ENCODE assay signal across 7 mouse cellular contexts in genomic region chr5:92137239-92138046, GRCm38 (mm10). TPM values are rescaled to one million over a fixed set of nuclear protein-coding genes. Genes with fewer than 3 reads are reported as not detected.
A peak's percentile ranks its signal among the peaks of the same experiment; 100 is the strongest.
DNase-seq lines count a peak whose midpoint lies in the region; ATAC-seq lines count a peak whose summit lies in the region.

Uso1 (plus strand) TSS chr5:92137938.

- peak within 1 kb of the TSS; percentile 91 for H3K9ac ChIP-seq in intestine, embryonic 16.5 days (ENCODE audit: low read depth, low read length)
- H3K9ac ChIP-seq in midbrain, embryonic 11.5 days (ENCODE audit: low read length): peak within 1 kb of the TSS; percentile 87

- H3K4me3 ChIP-seq in intestine, embryonic 16.5 days (ENCODE audit: low read length): peak within 1 kb of the TSS; percentile 92
- peak within 1 kb of the TSS; percentile 90 for H3K4me3 ChIP-seq in midbrain, embryonic 11.5 days (ENCODE audit: low read depth, low read length)

- no peaks in the 10 kb centered on the region for H3K9me3 ChIP-seq in intestine, embryonic 16.5 days (ENCODE audit: control insufficient read depth, low read length)
- no peaks in the 10 kb centered on the region for H3K9me3 ChIP-seq in midbrain, embryonic 11.5 days (ENCODE audit: control insufficient read depth, low read length)

- peak within 1 kb of the TSS; percentile 80 for H3K27ac ChIP-seq in intestine, embryonic 16.5 days (ENCODE audit: low read length)
- H3K27ac ChIP-seq in midbrain, embryonic 11.5 days (ENCODE audit: low read depth, low read length): peak within 1 kb of the TSS; percentile 74; the same call in 1 of the 2 replicates

- WGBS in intestine, embryonic 16.5 days: under 1% methylated on average over 57 of the region's 59 CpGs
- WGBS in midbrain, embryonic 11.5 days: 1% methylated on average over 41 of the region's 59 CpGs

- peak within 1 kb of the TSS; percentile 69 for H3K4me2 ChIP-seq in intestine, embryonic 16.5 days (ENCODE audit: low read depth, low read length)
- peak within 1 kb of the TSS; percentile 73 for H3K4me2 ChIP-seq in midbrain, embryonic 11.5 days

- ATAC-seq in intestine, embryonic 16.5 days: peak; percentile 97
- ATAC-seq in midbrain, embryonic 11.5 days (ENCODE audit: low FRiP score): peak; percentile 98

- no peaks in the 10 kb centered on the region for H3K27me3 ChIP-seq in intestine, embryonic 16.5 days (replicated peaks; ENCODE audit: control insufficient read depth, insufficient read depth, low read length)
- no peaks in the 10 kb centered on the region for H3K27me3 ChIP-seq in midbrain, embryonic 11.5 days (ENCODE audit: control insufficient read depth, insufficient read depth, low read length)

- intact Hi-C loops in left cerebral cortex, postnatal 36 days (cut with DNase I): loop anchor here (1.0 to 5.0 kb wide), 2 partner anchors 54 to 175 kb away; partner anchors contain the start of genes G3bp2 and Rchy1

- peak; percentile 99 for DNase-seq in adrenal gland, adult 8-10 months
- DNase-seq in embryo, embryonic 9.5 days (ENCODE audit: extremely low spot score): peak; percentile 100
- DNase-seq in gastrocnemius, postnatal 4 days (ENCODE audit: low spot score in 2 of 2): peak; percentile 99 to 100
- peak; percentile 97 to 98 for DNase-seq in left cerebral cortex, postnatal 36 days (ENCODE audit: low spot score in 2 of 2)
- DNase-seq in midbrain, embryonic 11.5 days (ENCODE audit: low spot score, missing footprints): peak; percentile 100
- DNase-seq in skeletal muscle tissue, adult 2 months (ENCODE audit: low read depth, low spot score): peak; percentile 99

- H3K36me3 ChIP-seq in intestine, embryonic 16.5 days (ENCODE audit: control insufficient read depth, insufficient read depth, low read length): no peaks in the 10 kb centered on the region
- no peaks in the 10 kb centered on the region for H3K36me3 ChIP-seq in midbrain, embryonic 11.5 days (ENCODE audit: control insufficient read depth, insufficient read depth, low read length)

- peaks cover 8% of the 10 kb centered on the region; the same call in 1 of the 2 replicates for H3K4me1 ChIP-seq in intestine, embryonic 16.5 days (ENCODE audit: control insufficient read depth, insufficient read depth, low read length)
- peaks cover 13% of the 10 kb centered on the region for H3K4me1 ChIP-seq in midbrain, embryonic 11.5 days (ENCODE audit: control insufficient read depth, insufficient read depth, low read length)

RNA-seq across cellular contexts. Expression of gene Uso1, which starts in this region (rescaled TPM):
- total RNA-seq in adrenal gland, adult 8-10 months (2022): 100 to 1,000 TPM in 1 of 4 experiments, 10 to 100 TPM in 3; 84.5 to 114 (median 92.1) TPM
- 10 to 100 TPM; 75.5 to 85.8 TPM for total RNA-seq in gastrocnemius, postnatal 4 days (2021)
- 43.5 and 46.7 TPM in 2 replicates for polyA plus RNA-seq in intestine, embryonic 16.5 days (2015; fragmentation: Nextera tagmentation; extraction: Ambion mirVana)
- total RNA-seq in left cerebral cortex, postnatal 36 days (2021): 10 to 100 TPM; 74.1 to 82.3 TPM
- 25.9 and 29.4 TPM in 2 replicates for polyA plus RNA-seq in midbrain, embryonic 11.5 days (2014; fragmentation: Nextera tagmentation; extraction: Ambion mirVana)

Comparison
In these comparisons a context has a peak if more than half of its experiments do, and no peak if none do; other contexts are left out.
1. Peak in every context shown above with its lines: DNase-seq, ATAC-seq, H3K4me3 ChIP-seq and H3K27ac ChIP-seq.